Mouse (Mus musculus): Measurements from ENCODE around the gene Bik. TPM values are rescaled to one million over a fixed set of nuclear protein-coding genes. Genes with fewer than 3 reads are reported as not detected.

The Bik gene
- polyA plus RNA-seq, 1 experiment = 5.8 TPM

DNA sequence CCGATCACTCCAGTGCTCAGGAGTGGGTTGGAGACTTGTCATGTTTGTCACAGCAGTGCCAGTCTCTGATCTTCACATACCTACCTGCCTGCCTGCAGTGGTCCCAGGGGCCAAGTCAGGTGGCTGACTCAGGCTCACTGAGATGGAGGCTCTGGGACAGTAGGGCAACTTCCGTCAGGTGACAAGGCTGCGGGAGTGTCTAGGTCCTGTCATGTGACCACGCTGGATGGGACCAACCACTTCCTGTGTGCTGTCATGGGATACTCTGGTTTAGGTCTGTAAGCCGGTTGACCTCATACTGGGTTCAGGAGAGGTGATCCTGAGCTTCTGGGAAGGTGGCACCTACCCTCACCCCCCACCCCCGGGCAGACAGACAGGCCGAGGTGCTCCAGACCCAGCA, 19.4 kb downstream of the Bik start:
- peaks cover 23% of the 10 kb centered on the region for H3K36me3 ChIP-seq (ENCODE audit: control insufficient read depth, insufficient read depth, low read length)
- H3K4me1 ChIP-seq (ENCODE audit: control insufficient read depth, insufficient read depth, insufficient read length, low read length) = no peaks in the 10 kb centered on the region
- WGBS = 87% methylated on average over 7 of the region's 7 CpGs
- TF ChIP-seq CTCF (IDR thresholded peaks at IDR 0.05; ENCODE audit: extremely low read depth, insufficient read length, insufficient replicate concordance, low read depth, low read length) = no peak
- TF ChIP-seq POLR2A (IDR thresholded peaks at IDR 0.05; ENCODE audit: low read depth, low read length) = no peak
- no peak overlapping the region for H3K4me3 ChIP-seq (ENCODE audit: low read depth, low read length)
- H3K27me3 ChIP-seq (ENCODE audit: control insufficient read depth, insufficient read depth, low read length) = no peaks in the 10 kb centered on the region
- no peak overlapping the region for H3K27ac ChIP-seq (ENCODE audit: insufficient read depth, low read depth, low read length)

DNA sequence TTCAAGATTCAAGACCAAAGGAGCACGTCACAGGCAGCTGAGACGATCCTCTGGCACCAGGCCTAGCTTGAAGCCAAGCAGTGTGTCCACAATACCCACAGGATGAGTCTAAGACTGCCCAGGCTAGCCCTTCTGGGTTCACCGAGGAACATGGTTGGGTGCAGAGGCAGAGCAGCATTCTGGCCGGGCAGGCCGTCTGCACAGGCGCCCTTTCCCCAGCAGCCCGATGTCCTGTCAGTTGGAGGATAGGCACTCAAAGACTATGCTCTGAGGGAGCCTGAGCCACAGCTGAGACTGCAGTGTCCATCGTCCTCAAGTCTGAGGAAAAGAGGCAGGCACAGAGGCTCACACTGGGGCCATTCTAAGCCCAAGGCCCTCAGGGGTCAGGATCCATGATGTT, 20.5 kb downstream of the Bik start:
- WGBS = 92% methylated on average over 8 of the region's 8 CpGs
- H3K27ac ChIP-seq (ENCODE audit: insufficient read depth, low read depth, low read length) = no peak overlapping the region
- no peaks in the 10 kb centered on the region for H3K27me3 ChIP-seq (ENCODE audit: control insufficient read depth, insufficient read depth, low read length)
- no peak overlapping the region for H3K4me3 ChIP-seq (ENCODE audit: low read depth, low read length)
- peaks cover 23% of the 10 kb centered on the region for H3K36me3 ChIP-seq (ENCODE audit: control insufficient read depth, insufficient read depth, low read length)
- no peak for TF ChIP-seq CTCF (IDR thresholded peaks at IDR 0.05; ENCODE audit: extremely low read depth, insufficient read length, insufficient replicate concordance, low read depth, low read length)
- TF ChIP-seq POLR2A (IDR thresholded peaks at IDR 0.05; ENCODE audit: low read depth, low read length) = no peak
- H3K4me1 ChIP-seq (ENCODE audit: control insufficient read depth, insufficient read depth, insufficient read length, low read length) = no peaks in the 10 kb centered on the region

DNA sequence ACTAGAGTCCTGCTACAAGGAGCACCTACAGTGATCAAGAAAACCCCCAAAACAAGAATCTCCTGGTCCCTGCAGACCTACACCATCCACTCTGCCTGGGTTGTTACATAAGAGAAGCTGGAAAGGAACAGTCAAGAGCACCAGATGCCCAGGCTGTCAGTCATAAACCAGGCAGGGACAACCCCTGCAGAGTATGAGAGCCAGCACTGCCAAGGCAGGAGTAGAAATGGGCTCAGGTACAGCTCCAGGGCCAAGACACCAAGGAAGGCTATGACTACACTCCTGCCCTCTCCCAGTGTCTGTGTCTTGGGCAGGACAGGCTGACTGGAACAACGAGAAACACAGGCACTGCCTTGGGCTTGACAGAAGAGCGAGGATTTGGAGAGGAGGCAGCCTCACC, 23.5 kb downstream of the Bik start:
- Histone ChIP-seq H3K4me1 (ENCODE audit: control insufficient read depth, insufficient read depth, insufficient read length, low read length) (peaks cover 2% of the 10 kb centered on the region; the same call in 1 of the 2 replicates), H3K27me3 (ENCODE audit: control insufficient read depth, insufficient read depth, low read length) (no peaks in the 10 kb centered on the region), H3K27ac (ENCODE audit: insufficient read depth, low read depth, low read length) (no peak overlapping the region), H3K36me3 (ENCODE audit: control insufficient read depth, insufficient read depth, low read length) (peaks cover 23% of the 10 kb centered on the region), H3K4me3 (ENCODE audit: low read depth, low read length) (no peak overlapping the region)
- no peak for TF ChIP-seq POLR2A (IDR thresholded peaks at IDR 0.05; ENCODE audit: low read depth, low read length)
- no peak for TF ChIP-seq CTCF (IDR thresholded peaks at IDR 0.05; ENCODE audit: extremely low read depth, insufficient read length, insufficient replicate concordance, low read depth, low read length)
- whole genome bisulfite sequencing = 78% methylated on average over 2 of the region's 2 CpGs

DNA sequence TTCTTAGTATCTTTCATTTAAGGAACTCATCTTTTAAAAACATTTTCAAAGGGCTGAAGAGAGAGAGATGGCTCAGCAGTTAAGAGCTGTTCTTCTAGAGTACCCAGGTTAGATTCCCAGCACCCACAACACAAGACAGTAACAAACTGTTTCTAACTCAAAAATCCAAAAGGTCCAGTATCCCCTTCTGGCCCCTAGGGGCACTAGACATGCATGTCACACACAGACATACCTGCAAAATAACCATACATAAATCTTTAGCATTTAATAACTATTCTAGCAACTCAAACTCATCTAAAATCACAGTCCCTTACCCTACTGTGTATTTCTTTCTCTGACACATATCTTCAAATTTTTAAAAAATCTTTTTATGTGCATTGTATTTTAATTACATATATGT, 27.2 kb downstream of the Bik start:
- Histone ChIP-seq H3K36me3 (ENCODE audit: control insufficient read depth, insufficient read depth, low read length) (peaks cover 7% of the 10 kb centered on the region), H3K27ac (ENCODE audit: insufficient read depth, low read depth, low read length) (no peak overlapping the region), H3K27me3 (ENCODE audit: control insufficient read depth, insufficient read depth, low read length) (no peaks in the 10 kb centered on the region), H3K4me1 (ENCODE audit: control insufficient read depth, insufficient read depth, insufficient read length, low read length) (peaks cover 2% of the 10 kb centered on the region; the same call in 1 of the 2 replicates), H3K4me3 (ENCODE audit: low read depth, low read length) (no peak overlapping the region)
- TF ChIP-seq POLR2A (IDR thresholded peaks at IDR 0.05; ENCODE audit: low read depth, low read length) = no peak
- no peak for TF ChIP-seq CTCF (IDR thresholded peaks at IDR 0.05; ENCODE audit: extremely low read depth, insufficient read length, insufficient replicate concordance, low read depth, low read length)

DNA sequence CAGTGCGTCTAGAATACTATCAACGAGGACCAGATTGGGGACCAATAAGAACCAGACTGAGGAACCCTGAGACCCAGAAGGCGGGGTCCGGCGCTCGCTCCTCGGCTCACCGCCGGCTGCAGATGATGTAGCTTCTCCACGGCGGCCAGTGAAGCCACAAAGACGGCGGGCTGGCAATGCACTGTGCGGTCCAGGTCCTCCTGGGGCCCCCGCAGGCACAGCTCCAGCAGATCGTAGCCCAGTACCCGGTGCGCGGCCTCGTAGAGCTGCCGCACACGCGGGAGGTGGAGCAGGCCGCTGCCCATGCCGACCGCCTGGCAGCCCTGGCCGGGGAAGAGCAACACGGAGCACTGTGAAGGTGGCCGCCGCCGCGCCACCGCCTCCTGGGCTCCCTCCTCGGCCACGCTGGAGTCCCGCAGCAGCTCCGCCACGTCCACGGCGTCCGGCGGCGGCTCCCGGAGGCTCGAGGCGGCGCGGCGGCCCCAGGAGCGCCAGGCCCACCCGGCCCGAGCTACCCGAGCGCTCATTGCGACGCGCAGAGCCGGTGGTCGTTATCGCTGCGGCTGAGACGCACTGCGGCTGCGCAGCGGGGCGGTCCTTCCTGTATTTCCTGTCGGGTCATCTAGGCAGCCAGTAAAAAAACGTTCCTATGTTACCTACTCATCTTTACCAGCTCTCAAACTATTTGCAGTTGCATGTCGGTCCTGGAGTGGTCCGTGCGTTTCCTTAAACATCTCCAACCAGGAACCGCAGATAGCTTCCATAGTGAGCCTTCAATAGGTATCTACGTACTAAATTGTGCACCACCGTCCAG, 28.7 kb downstream of the Bik start:
- Histone ChIP-seq H3K4me1 (ENCODE audit: control insufficient read depth, insufficient read depth, insufficient read length, low read length) (peaks cover 2% of the 10 kb centered on the region; the same call in 1 of the 2 replicates), H3K27me3 (ENCODE audit: control insufficient read depth, insufficient read depth, low read length) (no peaks in the 10 kb centered on the region), H3K27ac (ENCODE audit: insufficient read depth, low read depth, low read length) (peak overlapping the region; percentile 51; the same call in 1 of the 2 replicates), H3K4me3 (ENCODE audit: low read depth, low read length) (peak overlapping the region; percentile 92), H3K36me3 (ENCODE audit: control insufficient read depth, insufficient read depth, low read length) (no peaks in the 10 kb centered on the region; the same call in 1 of the 2 replicates)
- TF ChIP-seq POLR2A (IDR thresholded peaks at IDR 0.05; ENCODE audit: low read depth, low read length) (peak; percentile 70), CTCF (IDR thresholded peaks at IDR 0.05; ENCODE audit: extremely low read depth, insufficient read length, insufficient replicate concordance, low read depth, low read length) (no peak)
- under 1% methylated on average over 74 of the region's 74 CpGs for WGBS

DNA sequence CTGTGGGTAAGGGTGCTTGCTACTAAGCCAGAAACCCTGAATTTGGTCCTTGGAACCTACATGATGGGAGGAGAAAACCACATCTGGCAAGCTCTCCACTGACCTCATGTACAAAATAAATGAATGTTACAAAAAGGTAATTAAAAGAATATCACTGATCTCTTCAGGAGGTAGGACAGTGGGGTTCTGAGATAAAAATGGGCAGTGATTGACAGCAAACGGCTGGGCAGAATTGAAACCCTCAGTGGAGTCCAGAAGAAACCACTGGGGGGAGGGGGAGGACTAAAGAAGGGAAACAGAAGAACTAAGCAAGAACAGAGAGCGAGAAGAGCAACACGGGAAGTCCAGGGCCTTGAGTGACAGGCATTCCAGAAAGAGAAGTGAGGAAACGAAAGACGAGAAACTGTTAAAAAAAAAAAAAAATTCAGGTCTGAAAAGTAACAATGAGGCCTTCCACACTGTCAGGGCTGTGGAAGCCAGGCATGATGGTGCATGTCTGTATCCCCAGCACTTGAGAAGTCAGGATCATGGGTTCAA, 34.3 kb downstream of the Bik start:
- 69% methylated on average over 5 of the region's 5 CpGs for WGBS

DNA sequence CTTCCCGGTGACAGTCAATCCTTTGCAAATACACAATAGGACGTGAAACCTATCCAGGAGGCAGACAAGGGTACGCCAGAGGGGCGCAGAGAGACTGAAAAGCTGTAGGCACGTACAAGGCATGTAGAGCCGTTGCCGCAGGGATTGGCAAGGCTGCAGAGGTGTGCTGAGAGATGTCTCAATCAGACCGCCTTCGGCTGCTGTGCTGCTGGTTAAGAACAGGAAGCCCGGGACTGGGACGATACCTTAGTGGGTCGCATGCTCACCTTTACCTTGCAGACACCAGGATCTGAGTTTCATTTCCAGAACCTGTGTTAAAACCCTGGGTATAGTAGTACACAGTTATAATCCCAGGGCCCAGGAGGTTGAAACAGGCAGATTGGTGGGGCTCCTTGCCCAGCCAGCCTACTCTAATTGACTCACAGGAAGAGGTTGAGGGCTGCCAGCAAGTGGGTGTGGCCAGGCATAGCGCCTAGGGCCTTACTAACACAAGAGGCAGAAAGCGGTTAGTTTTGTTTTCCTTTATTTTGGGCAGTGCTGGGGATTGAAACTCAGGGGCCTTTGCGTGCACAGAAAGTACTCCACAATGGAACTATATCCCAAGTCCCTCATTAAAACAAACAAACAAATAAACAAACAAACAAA, 36.1 kb downstream of the Bik start:
- WGBS = 29% methylated on average over 15 of the region's 15 CpGs
- TF ChIP-seq POLR2A (IDR thresholded peaks at IDR 0.05; ENCODE audit: low read depth, low read length) (no peak), CTCF (IDR thresholded peaks at IDR 0.05; ENCODE audit: extremely low read depth, insufficient read length, insufficient replicate concordance, low read depth, low read length) (no peak)
- H3K27me3 ChIP-seq (ENCODE audit: control insufficient read depth, insufficient read depth, low read length) = no peaks in the 10 kb centered on the region
- peak overlapping the region; percentile 28; the same call in 1 of the 2 replicates for H3K4me3 ChIP-seq (ENCODE audit: low read depth, low read length)
- H3K4me1 ChIP-seq (ENCODE audit: control insufficient read depth, insufficient read depth, insufficient read length, low read length) = peaks cover 6% of the 10 kb centered on the region; the same call in 1 of the 2 replicates
- H3K36me3 ChIP-seq (ENCODE audit: control insufficient read depth, insufficient read depth, low read length) = no peaks in the 10 kb centered on the region
- peak overlapping the region; percentile 58; the same call in 1 of the 2 replicates for H3K27ac ChIP-seq (ENCODE audit: insufficient read depth, low read depth, low read length)

More for the DNA sequence above, 34.3 kb downstream of the Bik start:
- Histone ChIP-seq H3K27ac (ENCODE audit: insufficient read depth, low read depth, low read length) (no peak overlapping the region), H3K36me3 (ENCODE audit: control insufficient read depth, insufficient read depth, low read length) (no peaks in the 10 kb centered on the region), H3K27me3 (ENCODE audit: control insufficient read depth, insufficient read depth, low read length) (no peaks in the 10 kb centered on the region), H3K4me1 (ENCODE audit: control insufficient read depth, insufficient read depth, insufficient read length, low read length) (peaks cover 6% of the 10 kb centered on the region; the same call in 1 of the 2 replicates), H3K4me3 (ENCODE audit: low read depth, low read length) (no peak overlapping the region)
- no peak for TF ChIP-seq POLR2A (IDR thresholded peaks at IDR 0.05; ENCODE audit: low read depth, low read length)
- no peak for TF ChIP-seq CTCF (IDR thresholded peaks at IDR 0.05; ENCODE audit: extremely low read depth, insufficient read length, insufficient replicate concordance, low read depth, low read length)

All from small intestine, adult 2 months (tissue).